Mouse (Mus musculus) forebrain, embryonic 11.5 days (tissue): ENCODE results near the gene Olfr467. TPM values are rescaled to one million over a fixed set of nuclear protein-coding genes. Genes with fewer than 3 reads are reported as not detected.

Experiments used
- ATAC-seq: fragments of 200-750 bp; cut with Nextera tagmentation; replicated peaks from 2 replicates; pipeline ENCODE4 v1.8.0; 2017; ENCODE audit warnings: moderate TSS enrichment; ENCODE audit not compliant: low FRiP score
- DNase-seq: peaks from one replicate; pipeline ENCODE4 v3.0.0-alpha.2; 2017; ENCODE audit warnings: low spot score
- H3K27ac ChIP-seq: fragments of 300-500 bp; sonication (generic); 2 replicates; pipeline ENCODE4 v1.5.1; 2014; ENCODE audit warnings: low read depth, low read length
- H3K27me3 ChIP-seq: fragments of 300-500 bp; sonication (generic); 2 replicates; pipeline ENCODE4 v1.6.1; 2014; ENCODE audit warnings: mild to moderate bottlenecking, low read length, mixed read lengths; ENCODE audit not compliant: control insufficient read depth, insufficient read depth
- H3K36me3 ChIP-seq: fragments of 300-500 bp; sonication (generic); 2 replicates; pipeline ENCODE4 v1.6.1; 2014; ENCODE audit warnings: mild to moderate bottlenecking, low read length, moderate library complexity, mixed read lengths; ENCODE audit not compliant: control insufficient read depth, insufficient read depth
- H3K4me1 ChIP-seq: fragments of 300-500 bp; sonication (generic); replicated peaks from 2 replicates; pipeline ENCODE4 v1.6.1; 2014; ENCODE audit warnings: low read length, mixed read lengths; ENCODE audit not compliant: control insufficient read depth, insufficient read depth
- H3K4me2 ChIP-seq: fragments of 300-500 bp; sonication (generic); 2 replicates; pipeline ENCODE4 v1.6.1; 2014; ENCODE audit warnings: low read depth, mild to moderate bottlenecking, low read length, moderate library complexity, mixed read lengths; ENCODE audit not compliant: severe bottlenecking
- H3K4me3 ChIP-seq: fragments of 300-500 bp; sonication (generic); 2 replicates; pipeline ENCODE4 v1.5.1; 2014; ENCODE audit warnings: low read depth, low read length
- H3K9ac ChIP-seq: fragments of 300-500 bp; sonication (generic); 2 replicates; pipeline ENCODE4 v1.6.1; 2014; ENCODE audit warnings: low read length
- H3K9me3 ChIP-seq: fragments of 300-500 bp; sonication (generic); 2 replicates; pipeline ENCODE4 v1.6.1; 2016; ENCODE audit warnings: low read length, mixed read lengths; ENCODE audit not compliant: control insufficient read depth
- WGBS: fragments of 180-500 bp; shearing (Covaris S2); extraction: QIAGEN DNeasy Blood & Tissue Kit; methylation state at CpG from one replicate; pipeline ENCODE4 v1.1.7; 2014; 5-methylcytosine and 5-hydroxymethylcytosine counted together
- polyA plus RNA-seq: library from polyadenylated mRNA; unstranded; fragments of >200 nt; fragmentation: Nextera tagmentation; extraction: Ambion mirVana; gene quantifications from 2 replicates; pipeline ENCODE4 v1.2.1, GENCODE M21; 2014

Olfr467 gene
- not detected in 2 replicates for polyA plus RNA-seq

DNA sequence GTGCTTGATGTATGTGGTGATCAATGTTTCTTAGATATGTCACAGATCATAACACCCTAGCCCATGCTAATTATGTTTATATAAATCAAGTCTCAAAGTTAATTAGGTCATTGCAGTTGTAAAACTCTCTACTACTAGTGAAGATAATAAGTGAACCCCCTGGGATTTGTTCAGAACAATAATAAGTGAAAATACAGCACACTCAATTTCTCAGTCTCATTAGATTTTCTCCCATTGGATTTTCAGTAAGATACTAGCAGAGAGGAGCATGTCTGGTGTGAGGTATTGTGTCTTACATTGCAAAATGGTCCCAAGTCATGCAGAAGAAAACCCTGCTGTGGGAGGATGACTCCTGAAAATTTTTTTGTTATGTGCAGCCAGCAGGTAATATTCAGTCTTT, at the start of gene Olfr467:
Gene Olfr467 (plus strand): TSS at position 301 of the 400 bp plus-strand sequence.
- no peak within 1 kb of the TSS for H3K27ac ChIP-seq
- no peak for ATAC-seq
- no peaks in the 10 kb centered on the region for H3K9me3 ChIP-seq
- no peaks in the 10 kb centered on the region for H3K27me3 ChIP-seq
- H3K36me3 ChIP-seq, result no peaks in the 10 kb centered on the region
- no peak within 1 kb of the TSS for H3K9ac ChIP-seq
- no peaks in the 10 kb centered on the region for H3K4me1 ChIP-seq
- H3K4me3 ChIP-seq, result no peak within 1 kb of the TSS
- no peak for DNase-seq
- H3K4me2 ChIP-seq, result no peak within 1 kb of the TSS

DNA sequence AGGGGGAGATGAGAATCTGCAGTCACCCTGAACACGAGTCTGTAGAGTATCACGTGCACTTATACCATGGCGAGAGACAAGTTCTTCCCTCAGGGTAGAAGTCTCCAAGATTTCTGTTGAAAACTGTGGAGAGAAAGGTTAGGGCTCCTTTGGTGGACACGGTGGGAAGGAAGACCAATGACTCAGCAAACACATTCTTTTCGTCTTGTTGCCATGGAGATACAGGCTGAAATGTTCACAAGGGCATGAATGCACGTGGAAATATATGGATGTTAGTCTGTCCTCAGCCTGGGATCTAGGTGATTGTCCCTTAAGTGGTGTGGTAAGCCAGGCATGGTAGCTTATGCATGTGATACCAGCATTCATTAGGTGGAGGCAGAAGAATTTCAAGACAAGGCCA, 41.3 kb upstream of the Olfr467 start:
- H3K36me3 ChIP-seq, result no peaks in the 10 kb centered on the region
- DNase-seq (no peak), ATAC-seq (no peak; the same call in 1 of the 2 replicates)
- no peaks in the 10 kb centered on the region for H3K4me1 ChIP-seq
- H3K27me3 ChIP-seq, result no peaks in the 10 kb centered on the region
- H3K27ac ChIP-seq, result no peak overlapping the region
- no peak overlapping the region for H3K9ac ChIP-seq
- 65% methylated on average over 6 of the region's 6 CpGs for WGBS
- no peak overlapping the region for H3K4me2 ChIP-seq
- no peak overlapping the region for H3K4me3 ChIP-seq
- no peaks in the 10 kb centered on the region for H3K9me3 ChIP-seq

DNA sequence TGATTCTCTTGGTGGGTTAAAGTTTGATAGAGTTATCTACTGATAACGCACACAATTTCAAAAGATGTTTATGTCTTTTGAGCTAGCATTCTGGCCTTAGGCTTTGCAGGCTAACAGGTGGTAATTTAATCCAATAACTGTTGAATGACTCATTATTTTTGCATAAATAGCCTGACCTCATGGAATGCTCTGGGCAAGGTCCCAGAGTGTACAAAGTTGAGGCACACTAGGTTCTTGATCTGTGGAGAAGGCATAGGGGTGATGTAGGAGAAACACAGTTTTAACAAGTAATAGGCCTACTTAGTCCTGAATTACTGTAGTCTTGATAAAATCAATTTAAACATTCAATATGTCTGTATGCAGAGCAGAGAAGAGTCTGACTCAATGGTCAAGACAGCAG, 33.8 kb upstream of the Olfr467 start:
- H3K27ac ChIP-seq, result no peak overlapping the region
- 87% methylated on average over 1 of the region's 1 CpGs for WGBS
- no peaks in the 10 kb centered on the region for H3K4me1 ChIP-seq
- H3K4me3 ChIP-seq, result no peak overlapping the region
- H3K4me2 ChIP-seq, result no peak overlapping the region
- no peaks in the 10 kb centered on the region for H3K9me3 ChIP-seq
- ATAC-seq (no peak), DNase-seq (no peak)
- H3K9ac ChIP-seq, result no peak overlapping the region
- H3K36me3 ChIP-seq, result no peaks in the 10 kb centered on the region
- H3K27me3 ChIP-seq, result no peaks in the 10 kb centered on the region

DNA sequence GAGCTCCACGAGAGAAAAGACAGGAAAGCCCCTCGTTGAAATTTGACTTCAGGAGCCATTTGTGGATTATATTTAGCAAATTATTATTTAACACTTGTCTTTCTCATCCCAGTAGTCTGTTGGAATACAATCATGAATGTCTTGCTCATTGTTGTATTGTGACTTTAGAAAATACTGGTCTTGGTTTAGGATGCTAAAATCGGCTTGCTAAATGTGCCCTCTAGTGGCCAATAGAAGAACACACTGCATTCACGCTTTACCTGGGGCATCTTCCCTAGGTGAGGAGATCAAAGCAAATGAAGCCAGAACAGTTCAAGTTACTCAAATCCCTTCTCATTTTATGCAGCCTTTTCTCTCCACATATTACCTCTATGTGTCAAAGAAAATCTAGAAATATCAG, 32.5 kb upstream of the Olfr467 start:
- H3K4me3 ChIP-seq, result no peak overlapping the region
- ATAC-seq (no peak), DNase-seq (no peak)
- no peak overlapping the region for H3K27ac ChIP-seq
- no peaks in the 10 kb centered on the region for H3K9me3 ChIP-seq
- H3K4me1 ChIP-seq, result no peaks in the 10 kb centered on the region
- H3K36me3 ChIP-seq, result no peaks in the 10 kb centered on the region
- 44% methylated on average over 4 of the region's 4 CpGs for WGBS
- no peak overlapping the region for H3K9ac ChIP-seq
- H3K4me2 ChIP-seq, result no peak overlapping the region
- H3K27me3 ChIP-seq, result no peaks in the 10 kb centered on the region

DNA sequence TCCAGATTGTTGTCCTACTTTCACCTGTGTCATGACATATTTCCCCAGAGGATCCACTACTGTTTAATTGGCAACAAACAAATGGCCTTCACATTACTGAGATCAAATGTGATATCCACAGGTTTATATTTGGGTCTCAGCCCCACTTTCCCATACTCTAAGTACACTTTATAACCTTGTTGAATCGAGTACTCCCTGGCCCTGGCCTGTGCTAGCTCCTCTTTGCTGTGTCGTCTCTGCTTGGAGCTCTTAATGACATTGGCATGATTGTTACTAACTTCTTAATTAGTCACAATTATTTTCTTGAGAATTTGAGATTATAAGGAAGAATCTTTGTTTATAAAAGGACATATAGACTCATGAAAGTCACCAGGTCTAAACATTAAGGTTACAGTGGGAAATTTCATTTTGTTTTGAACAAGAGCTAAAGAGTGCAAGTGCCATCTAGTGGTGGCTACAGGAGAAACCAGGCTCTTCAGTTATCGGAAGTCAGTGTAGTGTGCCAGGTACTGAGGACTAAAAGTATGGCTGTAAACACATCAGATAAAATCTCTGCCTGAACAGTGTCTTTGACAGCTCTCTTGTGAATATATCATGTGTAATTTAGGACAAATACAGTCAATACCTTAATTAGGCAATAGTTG, 24.0 kb upstream of the Olfr467 start:
- 56% methylated on average over 3 of the region's 3 CpGs for WGBS
- no peak overlapping the region for H3K4me3 ChIP-seq
- H3K9me3 ChIP-seq, result no peaks in the 10 kb centered on the region
- no peak overlapping the region for H3K9ac ChIP-seq
- H3K4me2 ChIP-seq, result no peak overlapping the region
- no peaks in the 10 kb centered on the region for H3K4me1 ChIP-seq
- H3K27ac ChIP-seq, result no peak overlapping the region
- no peak for DNase-seq
- no peaks in the 10 kb centered on the region for H3K36me3 ChIP-seq
- no peaks in the 10 kb centered on the region for H3K27me3 ChIP-seq
- 0 out of 2 replicates have a peak, but pooled peaks have one; percentile 30 for ATAC-seq

DNA sequence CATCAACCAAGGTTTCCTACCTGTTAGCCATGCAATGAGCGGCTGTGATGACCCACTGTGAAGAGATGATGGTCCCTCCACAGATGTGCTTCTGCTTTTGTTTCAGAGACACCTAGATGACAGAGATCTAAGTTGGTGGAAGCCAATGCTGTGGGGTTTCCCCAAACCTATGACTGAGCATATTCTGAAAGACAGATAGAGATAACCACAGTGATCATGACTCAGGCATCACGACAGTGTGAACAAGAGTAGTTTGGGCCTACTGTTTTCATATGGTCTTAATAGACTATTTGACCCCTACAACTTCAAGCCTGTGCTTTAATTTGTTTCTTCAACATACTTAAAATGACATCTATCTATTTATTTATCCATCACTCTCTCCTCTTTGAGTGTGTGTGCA, 15.6 kb upstream of the Olfr467 start:
- no peak overlapping the region for H3K27ac ChIP-seq
- WGBS, result 90% methylated on average over 2 of the region's 2 CpGs
- DNase-seq (no peak), ATAC-seq (no peak)
- H3K4me3 ChIP-seq, result no peak overlapping the region
- no peaks in the 10 kb centered on the region for H3K36me3 ChIP-seq
- H3K9me3 ChIP-seq, result no peaks in the 10 kb centered on the region
- H3K4me2 ChIP-seq, result no peak overlapping the region
- no peak overlapping the region for H3K9ac ChIP-seq
- H3K27me3 ChIP-seq, result no peaks in the 10 kb centered on the region
- H3K4me1 ChIP-seq, result no peaks in the 10 kb centered on the region

DNA sequence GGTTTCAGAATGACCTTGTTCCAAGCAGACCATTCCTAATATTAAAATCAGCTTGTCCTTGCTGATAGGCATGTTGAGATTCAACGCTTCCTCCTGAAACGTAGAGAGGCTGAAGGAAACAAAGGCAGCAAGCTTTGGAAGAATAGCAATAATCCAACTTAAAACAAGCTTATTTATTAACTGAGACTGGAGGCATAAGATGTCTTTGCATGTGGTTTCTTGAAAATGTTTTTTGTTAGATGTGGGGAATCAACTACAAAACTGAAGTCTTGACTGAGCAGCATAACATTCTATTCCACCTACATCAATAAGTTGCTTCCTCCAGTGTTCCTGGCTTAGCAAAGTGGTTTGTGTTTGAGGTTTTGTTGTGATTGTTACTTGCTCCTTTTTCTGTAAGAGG, 11.0 kb upstream of the Olfr467 start, which contains the start of gene Ovch2:
Gene Ovch2 (minus strand): TSS at position 101 of the 400 bp plus-strand sequence.
- Histone ChIP-seq H3K4me1 (no peaks in the 10 kb centered on the region), H3K4me2 (no peak within 1 kb of the TSS), H3K9ac (no peak within 1 kb of the TSS), H3K9me3 (no peaks in the 10 kb centered on the region), H3K27ac (no peak within 1 kb of the TSS), H3K4me3 (no peak within 1 kb of the TSS), H3K36me3 (no peaks in the 10 kb centered on the region), H3K27me3 (no peaks in the 10 kb centered on the region)
- 93% methylated on average over 2 of the region's 2 CpGs for WGBS
- ATAC-seq (no peak), DNase-seq (no peak)

DNA sequence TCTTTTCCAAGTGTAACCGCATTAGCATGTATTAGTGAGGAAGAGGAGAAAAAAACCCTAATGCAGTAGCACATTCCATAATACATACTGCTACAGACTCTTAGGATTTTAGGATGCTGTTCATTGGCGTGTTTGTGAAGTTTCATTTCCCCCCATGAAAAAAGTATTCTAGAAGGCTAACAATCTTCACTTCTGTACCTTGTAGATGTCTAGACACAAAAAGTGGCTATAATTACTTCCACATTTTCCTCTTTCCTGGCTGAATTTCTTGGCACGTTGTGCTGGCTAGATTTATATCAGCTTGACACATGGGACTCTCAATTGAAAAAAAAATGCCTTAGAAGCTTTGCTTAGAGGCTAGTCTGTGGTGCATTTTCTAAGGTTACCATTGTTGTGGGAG, 9.9 kb upstream of the Olfr467 start:
- Histone ChIP-seq H3K27me3 (no peaks in the 10 kb centered on the region), H3K36me3 (no peaks in the 10 kb centered on the region), H3K4me1 (no peaks in the 10 kb centered on the region), H3K9ac (no peak overlapping the region), H3K27ac (no peak overlapping the region), H3K4me3 (no peak overlapping the region), H3K4me2 (no peak overlapping the region), H3K9me3 (no peaks in the 10 kb centered on the region)
- 80% methylated on average over 3 of the region's 3 CpGs for WGBS
- DNase-seq (no peak), ATAC-seq (no peak)

DNA sequence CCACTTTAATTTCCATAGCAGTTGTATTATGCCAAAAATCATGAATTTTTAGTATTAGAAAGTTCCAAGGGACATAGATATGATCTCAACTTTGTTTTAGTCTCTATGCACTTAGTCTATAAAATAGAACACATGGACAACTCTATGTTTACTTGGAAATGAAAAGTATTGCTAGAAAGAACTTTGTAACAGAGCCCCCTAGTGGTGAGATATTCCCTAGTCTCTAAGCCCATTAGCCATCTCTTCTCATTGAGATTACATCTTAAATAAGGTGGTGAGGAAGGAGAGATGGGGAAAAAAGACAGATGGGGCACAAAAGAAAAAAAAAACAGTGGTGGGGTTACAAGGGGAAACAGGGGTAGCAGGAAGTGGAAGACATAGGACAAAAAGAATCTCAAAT, 7.4 kb downstream of the Olfr467 start:
- H3K4me1 ChIP-seq, result no peaks in the 10 kb centered on the region
- H3K27ac ChIP-seq, result no peak overlapping the region
- H3K4me3 ChIP-seq, result no peak overlapping the region
- H3K36me3 ChIP-seq, result no peaks in the 10 kb centered on the region
- DNase-seq (no peak), ATAC-seq (no peak)
- H3K27me3 ChIP-seq, result no peaks in the 10 kb centered on the region
- no peak overlapping the region for H3K4me2 ChIP-seq
- no peak overlapping the region for H3K9ac ChIP-seq
- H3K9me3 ChIP-seq, result no peaks in the 10 kb centered on the region
